Mouse (Mus musculus) thymus, adult 2 months (tissue): ENCODE results near the gene Rspo1.

Source experiments
- CTCF ChIP-seq: fragments of 200-500 bp; IDR thresholded peaks from 2 replicates; pipeline ENCODE4 v1.5.1; 2012; ENCODE audit warnings: mild to moderate bottlenecking, control low read depth, low read length, moderate library complexity, borderline replicate concordance; ENCODE audit not compliant: control insufficient read depth, poor library complexity, insufficient read depth; ENCODE audit errors: extremely low read depth
- POLR2A ChIP-seq: fragments of 200-500 bp; IDR thresholded peaks from 2 replicates; pipeline ENCODE4 v1.6.1; 2012; ENCODE audit warnings: mild to moderate bottlenecking, low read length, control low read depth, moderate library complexity; ENCODE audit not compliant: control insufficient read depth, poor library complexity, insufficient read depth; ENCODE audit errors: extremely low read depth

DNA sequence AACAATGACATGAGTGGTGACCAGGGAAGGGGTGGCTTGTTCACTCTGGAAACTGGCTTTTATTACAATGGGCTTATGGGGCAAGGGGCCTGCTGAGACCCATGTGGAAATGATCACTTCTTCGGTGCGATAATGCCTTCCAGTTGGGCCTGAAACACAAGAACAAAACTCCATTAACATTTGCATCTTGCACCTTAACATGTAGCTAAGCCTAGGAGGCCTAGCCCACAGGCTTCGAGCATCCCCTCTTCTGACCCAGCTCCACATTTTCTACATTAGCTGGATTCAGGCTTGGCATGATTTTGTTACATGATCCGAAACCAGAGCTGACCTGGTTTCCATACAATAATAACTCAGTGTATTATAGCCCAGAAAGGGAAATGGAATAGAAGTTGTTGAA is 70.2 kb downstream of the Rspo1 start:
- TF ChIP-seq CTCF (no peak), POLR2A (no peak)
